Mouse (Mus musculus) kidney, postnatal 10 days (tissue): ENCODE results near the gene Skp2.

Source experiments
- DNase-seq: peaks from one replicate; pipeline ENCODE4 v3.0.0; 2021; ENCODE audit warnings: mixed read lengths

Skp2 gene

DNA sequence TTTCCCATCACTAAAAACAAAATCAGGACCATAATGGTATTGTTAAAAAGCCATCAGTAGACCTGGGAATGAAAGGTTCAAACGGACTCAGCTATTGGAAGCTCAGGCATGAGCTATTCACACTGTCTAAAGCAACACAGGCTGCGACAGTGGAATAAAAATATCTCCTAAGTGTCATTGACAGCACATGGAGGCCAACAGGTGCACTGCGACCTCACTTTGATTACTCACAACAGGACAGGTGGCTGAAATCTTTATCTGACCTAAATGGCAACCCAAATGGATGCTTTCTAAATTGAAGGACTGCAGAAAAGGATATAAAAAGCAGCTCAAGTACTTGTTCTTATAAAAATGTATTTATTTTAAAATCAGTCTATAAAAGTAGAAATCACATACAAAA lies 43.6 kb downstream of the Skp2 start:
- no peak for DNase-seq

DNA sequence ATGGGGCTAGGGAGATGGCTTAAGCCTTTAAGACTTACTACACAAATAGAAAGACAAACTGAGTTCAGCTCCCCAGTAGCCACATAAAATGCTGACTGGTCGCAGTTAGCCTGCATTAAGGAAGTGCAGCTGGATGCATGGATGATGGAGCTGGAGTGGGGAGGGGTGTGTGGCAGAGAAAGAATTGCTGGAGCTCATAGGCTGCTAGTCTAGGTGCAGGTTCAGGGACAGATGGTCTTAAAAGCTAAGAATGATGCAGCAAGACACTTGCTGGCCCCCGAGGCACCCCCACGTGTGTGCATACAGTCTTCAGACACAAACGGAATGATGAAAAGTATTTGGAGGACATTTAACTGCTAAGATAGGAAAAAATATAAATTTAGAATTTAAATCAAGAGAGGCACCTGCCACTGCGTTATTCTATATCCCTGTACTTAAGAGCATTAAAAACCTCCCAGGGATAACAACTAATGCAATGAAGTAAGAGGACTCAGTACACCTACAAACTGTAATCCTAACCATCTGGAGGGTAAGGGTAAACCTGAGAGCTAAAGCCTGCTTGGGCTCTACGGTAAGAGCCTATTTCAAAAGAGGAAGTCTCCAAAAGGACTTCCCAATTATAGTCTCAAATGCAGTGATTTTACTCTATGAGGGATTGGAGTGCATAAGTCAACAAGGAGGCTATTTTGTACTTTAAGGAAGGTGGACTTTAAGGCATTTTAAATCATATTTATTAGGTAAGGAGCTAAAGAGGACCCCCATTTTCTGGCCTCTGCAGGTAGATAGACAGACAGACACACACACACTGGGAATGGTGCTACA lies 44.5 kb downstream of the Skp2 start:
- no peak for DNase-seq

DNA sequence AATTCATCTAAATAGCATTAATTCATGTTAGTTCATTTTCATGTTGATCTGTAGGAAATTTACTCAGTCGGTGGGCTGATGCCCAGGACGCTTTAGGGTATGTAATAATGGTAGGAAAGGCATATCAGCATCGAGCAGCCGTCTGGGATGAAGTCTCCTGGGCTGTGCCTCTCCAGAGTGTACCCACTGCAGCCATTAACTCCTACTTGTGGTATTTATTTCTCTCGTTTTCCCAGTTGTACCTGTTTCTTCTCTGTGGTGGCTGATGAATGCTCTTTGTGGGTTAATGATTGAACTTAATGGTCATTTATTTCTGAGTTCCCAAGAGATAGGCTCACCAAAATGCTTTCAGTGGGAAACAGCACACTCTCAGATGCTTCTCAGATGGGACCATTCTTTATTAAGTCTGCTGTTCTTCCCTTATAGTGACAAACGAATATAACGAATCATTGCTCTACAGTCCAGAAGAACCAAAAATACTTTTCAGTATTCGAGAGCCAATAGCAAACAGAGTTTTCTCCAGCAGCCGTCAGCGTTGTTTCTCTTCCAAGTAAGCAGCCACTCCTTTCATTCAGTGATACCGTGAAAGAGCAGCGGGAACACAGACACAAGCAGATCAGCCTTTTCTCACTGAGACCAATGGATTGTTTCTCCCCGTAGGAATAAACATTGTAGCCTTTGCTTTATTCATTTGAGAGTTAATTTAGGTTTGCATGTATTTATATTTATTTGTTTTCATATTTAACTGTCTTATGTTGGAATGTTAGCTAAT lies 48.7 kb downstream of the Skp2 start:
- DNase-seq: no peak

DNA sequence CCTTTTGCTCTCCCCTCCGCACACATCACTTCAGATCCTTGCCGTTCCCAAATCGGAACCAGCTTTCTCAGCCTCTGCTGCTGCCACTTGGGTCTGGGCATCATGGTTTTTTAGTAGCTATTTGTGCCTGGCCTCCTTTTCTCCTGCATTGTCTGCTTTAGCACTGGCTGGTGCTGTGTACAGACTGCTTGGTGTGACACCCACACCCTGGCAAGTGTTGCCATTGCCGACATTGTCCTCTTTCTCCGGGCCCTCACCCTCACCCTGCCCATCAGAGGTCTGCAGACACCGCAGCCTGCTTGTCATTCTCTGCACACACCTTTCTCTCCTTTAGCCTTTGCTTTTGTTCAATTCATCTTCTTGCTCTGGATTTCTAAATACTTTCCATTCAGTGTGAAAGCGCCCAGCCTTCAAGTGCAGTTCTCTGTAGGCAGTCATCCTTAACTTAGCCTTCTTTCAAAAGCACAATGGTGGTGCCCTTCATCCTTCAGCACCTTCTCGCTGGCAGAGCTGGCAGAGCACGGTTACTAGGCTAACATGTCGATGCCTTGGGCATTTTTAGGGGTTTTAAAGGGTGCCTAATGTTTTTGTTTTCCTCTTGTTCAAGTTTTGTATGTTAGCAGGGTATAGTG lies 54.7 kb downstream of the Skp2 start:
- no peak for DNase-seq

DNA sequence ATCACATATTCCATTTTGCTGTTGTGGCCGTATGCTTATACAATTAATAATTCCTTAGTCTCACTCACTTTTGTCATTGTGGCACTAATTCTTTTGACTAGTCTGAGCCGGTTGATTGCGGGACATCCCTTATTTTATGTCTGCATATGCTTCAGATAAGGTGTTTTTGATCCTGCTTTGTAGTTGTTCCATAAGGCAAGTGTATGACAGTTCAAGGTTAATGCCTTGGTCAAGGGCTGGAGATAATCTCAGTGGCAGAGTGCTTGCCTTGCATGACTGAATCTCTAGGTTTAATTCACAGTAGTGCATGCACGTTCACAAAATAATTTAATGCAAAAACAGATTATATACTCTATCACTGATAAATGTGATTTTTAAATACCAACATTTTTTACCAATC lies 58.4 kb downstream of the Skp2 start:
- no peak for DNase-seq

DNA sequence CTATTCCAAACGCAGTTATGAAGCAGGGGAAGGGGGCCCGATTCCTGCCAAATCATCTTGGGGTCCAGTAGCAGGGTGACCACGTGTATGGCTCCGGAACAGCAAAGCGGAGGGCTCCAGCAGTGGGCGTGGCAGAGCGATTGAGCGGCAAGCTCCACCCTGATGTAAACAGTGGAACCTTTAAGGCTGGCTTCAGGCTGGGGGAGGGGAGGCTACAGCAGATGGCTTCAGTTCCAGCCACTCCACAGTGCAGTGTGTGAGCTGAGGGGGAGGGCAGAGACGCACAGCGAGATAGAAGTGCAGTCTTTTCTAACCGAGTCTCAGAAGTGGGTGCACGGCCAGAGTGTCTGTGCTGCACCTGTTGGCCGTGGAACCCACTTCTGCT lies 60.9 kb downstream of the Skp2 start:
- peak; percentile 34 for DNase-seq

DNA sequence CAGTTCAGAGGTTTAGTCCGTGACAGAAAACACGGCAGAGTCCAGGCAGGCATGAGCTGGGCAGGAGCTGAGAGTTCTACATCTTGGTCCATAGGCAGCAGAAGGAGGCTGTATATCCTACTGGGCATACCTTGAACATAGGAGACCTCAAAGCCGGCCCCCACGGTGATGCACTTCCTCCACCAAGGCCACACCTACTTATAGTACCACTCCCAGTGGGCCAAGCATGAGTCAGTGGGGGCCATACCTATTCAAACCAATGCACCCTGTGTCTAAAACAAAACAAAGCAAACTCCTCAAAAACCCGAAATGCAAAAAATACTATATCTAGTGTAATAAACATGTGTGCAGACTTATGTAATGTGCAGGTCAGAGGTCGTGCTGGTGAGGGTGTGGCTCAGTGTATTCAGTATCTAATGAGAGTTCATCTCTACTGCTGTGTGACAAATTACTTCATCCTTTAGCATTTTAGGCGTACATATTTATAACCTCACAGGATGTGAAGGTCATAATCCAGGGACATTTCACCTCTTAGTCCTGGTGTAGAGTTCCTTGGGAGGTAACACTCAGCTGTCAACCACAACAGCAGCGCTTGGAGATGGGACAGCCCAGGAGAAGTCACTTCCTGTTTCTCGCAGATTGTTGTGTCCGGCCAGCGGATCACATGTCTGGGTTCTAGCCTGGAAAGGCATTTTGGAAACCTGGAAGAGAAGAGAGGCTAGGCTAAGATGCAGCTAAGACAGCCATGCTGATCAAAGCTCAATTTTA lies 61.4 kb downstream of the Skp2 start:
- no peak for DNase-seq

DNA sequence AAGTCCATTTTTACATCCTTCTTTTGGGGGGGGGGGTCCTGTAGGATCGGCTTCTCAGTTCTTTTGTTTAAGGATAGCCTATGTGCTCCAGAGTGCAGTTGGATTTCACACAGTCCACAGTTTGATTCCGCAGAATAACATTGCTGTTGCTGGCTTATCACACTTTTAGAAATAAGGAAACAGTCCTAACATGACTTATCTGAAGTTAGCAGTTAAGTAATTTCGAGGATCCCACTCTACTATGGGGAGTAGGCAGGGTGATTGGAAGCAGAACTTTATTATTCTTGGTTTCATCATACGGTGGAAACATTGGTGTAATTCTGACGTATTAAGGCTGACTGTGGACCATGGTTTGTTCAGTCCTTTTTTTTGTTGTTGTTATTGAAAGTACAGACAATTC lies 64.6 kb downstream of the Skp2 start:
- DNase-seq: no peak

DNA sequence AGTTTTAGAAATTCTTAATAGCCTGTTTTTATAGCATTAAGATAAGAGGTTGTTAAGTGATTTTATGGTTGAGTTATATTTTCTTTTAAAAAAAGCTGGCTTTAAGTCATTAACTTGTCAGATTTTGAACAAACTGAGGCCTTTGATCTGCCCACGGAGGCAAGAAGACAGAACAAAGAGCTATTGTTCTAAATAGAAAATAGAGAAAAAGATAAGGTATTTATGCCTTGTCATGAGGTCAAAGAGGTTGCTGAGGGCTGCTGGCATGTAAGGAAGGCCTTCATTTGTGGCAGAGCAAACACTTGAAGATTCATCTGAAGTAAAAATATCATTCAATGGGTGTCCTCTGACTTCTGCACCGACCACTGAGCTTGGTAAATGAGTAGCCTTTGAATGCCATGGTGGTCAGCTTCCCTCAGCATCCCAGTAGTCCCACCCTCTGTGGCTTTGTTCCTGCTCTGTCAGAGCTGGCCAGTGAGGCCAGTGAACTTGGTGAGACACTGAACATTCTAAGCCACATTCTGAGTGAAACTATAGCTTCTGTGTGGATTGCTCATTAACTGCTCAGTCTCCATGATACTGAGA lies 66.0 kb downstream of the Skp2 start:
- no peak for DNase-seq

DNA sequence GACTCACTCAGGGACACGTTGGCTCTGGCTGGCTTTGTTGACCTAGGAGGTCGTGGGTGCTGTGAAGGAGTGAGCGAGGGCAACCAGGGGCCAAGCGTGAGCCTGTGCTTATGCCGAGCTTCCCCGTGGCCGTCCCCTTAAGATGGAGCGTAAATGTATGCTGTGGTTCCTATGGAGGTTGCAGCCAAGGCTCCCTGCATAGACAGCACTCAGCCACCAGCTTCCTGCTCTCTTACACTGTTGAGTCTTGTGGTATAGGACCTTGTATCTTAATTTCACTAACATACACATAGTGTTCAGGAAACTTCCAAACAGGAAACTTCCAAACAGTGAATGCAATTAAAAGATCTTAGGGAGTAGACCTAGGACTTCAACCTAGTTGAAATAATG lies 66.5 kb downstream of the Skp2 start:
- DNase-seq: no peak

DNA sequence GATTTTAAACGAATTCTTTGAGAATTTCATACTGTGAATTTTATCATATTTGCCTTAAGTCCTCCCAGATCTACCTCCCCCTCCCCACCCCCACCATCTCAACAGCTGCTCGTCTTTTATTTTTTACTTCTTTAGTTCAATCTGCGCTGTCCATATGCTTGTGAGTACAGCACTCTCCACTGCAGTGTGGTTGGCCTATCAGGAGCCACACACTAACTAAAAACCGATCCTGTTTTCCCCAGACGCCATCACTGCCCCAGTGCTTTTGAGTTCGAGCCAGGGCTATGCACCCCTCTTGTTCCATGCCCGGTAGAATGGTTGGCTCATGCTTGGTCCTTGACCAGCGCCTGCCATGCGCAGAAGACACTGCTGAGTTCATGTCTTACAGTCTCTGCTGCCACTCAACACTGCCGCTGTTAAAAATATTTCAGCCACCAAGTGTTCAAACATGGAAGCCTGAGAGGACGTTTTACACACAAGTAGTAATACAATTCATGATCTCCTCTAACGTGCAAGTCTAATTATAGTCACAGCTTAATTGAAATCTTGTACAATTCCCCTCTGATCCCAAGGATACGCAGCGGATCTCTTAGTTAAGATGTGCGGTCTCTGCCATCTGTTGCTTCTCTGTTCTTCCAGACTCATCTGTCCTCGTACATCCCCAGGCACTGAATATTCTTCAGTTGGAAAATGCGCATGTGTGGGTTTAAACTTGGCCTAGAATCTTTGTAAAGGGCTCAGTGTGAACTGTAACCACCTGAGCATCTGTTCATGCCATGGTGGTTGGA lies 67.1 kb downstream of the Skp2 start:
- DNase-seq: no peak

DNA sequence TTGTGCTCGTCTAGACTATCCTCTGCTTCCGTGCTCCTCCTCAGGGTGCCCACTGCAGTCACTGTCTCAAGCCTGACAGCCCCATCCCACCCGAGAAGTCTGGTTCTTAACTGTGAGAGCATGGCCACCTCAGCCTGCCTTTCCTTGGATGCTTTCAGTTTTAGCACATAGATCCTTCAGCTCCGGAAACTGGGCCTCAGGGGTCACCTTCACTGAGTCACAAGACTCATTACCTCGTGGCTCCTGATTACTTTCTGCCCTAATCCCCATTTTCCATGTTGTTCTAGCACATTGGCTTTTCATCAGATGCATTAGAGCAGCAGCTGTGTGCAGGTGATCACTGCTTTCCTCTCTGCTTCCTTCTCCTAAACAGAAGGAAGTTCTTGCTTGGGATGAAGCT lies 67.8 kb downstream of the Skp2 start:
- DNase-seq: no peak

DNA sequence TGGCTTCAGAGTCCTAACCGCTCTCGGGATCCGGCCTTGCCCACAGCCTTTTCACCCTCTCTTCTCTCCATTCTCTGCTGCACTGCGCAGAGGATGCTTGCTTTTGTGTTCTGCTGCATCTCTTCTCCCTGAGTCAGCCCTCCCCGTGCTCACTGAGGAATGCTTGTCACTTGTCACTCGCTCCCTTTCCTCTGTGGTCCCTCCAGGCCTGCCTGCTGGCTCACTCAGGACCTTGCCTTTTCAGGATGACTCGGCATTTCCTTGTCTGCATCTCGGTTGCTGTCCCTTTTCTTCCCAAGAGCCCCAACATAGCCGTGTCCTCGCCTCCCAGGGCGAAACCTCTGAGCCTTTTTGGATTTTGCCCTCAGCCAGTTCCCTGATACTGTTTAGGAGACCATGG lies 68.4 kb downstream of the Skp2 start:
- no peak for DNase-seq

DNA sequence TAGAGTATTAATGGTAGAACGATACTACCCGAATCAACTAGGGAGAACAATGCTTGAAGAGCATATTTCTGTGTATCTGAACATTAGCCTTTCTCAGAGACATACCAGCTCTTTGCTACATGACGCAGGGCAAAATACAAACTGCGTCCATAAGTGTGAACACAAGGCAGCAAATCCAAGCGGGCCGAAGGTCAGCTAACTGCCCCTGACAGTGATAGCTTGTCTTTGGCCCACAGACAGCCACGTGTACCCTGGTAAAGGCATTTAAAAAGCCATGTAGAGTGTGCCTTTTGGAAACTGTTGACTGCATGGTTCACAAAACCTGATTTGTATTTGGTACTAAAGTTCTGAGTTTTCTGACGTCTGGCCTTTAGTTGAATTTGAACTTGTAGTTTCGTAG lies 72.5 kb downstream of the Skp2 start:
- no peak for DNase-seq

DNA sequence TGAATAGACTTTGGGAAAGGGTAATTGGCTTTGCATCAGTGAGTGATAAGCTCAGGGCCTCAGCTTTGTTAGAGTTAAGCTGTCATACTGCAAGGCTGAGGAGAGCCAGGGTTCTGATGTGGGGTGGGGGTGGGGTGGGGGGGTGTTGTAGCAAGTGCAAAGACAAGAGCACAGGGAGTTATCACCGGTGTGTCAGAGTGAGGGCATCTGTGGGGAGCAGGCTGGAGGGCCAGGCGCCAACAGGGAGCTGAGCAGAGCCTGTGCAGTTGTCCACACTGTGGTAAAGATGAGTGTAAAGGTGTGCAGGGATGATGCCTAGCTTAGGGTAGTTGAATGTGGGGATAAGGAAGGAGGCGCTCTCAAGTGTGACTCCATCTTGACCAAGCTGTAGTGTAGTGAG lies 73.9 kb downstream of the Skp2 start:
- DNase-seq: no peak

DNA sequence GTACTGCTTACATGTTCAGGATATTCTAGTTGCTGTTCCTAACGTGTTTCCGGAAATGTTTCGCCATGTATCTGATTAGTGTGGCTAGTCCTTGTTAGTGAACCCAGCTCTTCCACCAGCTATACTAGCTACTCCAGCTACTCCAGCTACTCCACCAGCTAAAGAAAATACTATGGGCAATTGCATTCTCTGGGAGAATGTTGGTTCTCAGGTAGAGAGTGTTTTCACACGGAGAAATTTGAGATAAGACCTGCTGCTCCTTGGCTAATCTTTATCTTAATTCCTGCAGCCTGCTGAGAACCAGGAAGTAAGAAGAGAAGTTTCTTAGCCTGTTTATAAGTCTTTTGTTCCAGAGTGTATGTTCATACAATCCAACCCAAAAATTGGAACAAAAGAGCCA lies 75.0 kb downstream of the Skp2 start:
- no peak for DNase-seq

DNA sequence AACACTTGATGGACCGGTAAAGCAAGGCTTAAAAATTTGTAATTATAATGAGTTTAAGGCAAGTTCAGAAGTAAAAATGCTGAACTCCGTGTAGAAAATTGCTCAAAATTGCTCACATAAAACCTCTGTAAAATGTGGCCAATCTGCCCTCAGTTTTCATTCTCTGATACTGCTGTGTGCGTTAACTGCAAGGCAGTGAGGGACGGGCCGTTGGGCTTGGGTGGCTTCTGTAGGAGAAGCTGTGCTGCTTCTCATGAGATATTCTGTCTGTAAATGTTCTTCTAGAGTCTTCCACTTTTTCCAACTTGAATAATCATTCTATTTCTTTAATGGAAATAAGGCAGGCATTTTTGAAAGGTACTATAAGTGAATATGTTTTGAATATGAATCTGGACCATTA lies 75.6 kb downstream of the Skp2 start:
- no peak for DNase-seq

DNA sequence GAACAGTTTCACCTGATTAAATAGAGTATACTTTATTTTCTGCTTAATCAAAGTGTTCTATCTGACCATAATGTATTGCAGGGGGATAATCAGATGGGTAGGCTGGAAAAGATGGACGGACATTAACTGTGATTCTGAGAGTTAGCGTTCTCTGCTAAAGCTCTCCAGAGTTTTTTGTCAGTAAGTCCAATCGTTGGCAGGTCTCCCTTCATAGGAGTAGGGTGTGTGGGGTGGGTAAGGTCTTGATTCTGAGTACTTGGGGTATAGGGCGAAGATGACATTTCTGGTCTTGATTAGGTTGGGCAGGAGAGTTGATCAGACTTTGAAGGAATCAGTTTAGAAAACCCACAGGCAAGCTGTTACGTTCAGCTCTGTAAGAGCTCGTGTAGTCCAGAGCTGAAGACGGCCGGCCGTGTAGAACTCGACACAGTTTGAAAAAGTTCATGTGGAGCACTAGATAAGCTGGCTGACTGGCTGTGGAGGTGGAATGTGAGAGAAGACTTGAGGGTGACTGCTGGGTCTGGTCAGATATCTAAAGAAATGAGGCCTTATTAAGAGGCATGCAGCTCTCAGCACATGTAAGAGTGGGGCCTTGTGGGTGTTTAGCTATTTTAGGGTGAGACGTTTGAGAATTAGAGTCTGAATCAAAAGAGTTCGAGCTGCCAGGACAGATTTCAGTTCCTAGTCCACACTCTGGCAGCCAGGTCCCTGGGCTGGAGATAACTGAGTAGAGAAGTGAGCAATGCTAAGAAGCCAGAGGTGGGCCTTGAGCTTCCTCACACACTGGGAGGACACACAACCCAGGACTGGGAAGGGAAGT lies 76.5 kb downstream of the Skp2 start:
- DNase-seq: no peak

DNA sequence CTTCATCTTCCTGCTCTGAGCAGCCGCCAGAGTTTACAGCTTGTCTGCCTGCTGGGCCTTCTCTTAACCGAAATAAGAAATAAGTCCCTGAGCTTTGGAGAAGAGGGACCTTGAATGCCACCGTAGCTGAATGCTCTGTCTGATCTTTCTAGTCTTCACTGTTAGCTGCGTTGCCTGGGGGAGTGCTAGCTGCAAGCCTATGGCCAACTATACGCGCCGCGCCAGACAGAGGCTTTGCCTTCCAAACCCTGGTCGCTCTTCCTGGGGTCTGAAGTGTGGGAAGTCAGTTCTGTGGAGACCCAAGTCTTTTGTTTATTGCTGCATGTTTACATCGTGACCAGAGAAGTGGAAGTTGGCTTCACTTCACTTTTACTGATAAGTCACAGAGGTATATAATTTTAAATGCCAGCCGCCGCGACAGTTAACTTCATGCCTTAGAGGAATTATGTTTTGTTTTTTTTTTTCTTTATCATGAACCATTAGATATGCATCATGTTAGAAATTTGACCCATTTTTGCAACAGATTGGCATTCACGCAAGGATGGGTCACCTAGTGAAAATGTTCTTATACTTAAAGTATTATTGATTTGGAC lies 79.5 kb downstream of the Skp2 start:
- DNase-seq: no peak

DNA sequence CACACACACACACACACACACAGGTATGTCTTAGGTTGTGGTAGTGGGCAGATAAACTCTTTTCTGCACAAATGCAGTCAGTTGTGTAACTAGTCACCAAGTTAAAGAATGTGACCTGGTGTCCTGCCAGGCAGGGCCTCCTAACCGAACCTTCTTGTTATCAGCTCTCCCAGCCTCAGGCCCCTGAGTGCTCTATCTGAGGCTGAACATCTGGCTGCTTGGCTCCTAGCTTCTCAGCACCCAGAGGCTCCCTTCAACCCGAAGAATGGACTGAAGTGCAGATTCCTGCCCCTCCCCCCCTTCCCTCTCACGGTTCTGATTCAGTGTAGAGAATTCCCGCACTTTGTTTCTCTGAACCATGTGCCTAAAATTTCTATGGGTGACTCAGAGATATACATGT lies 80.6 kb downstream of the Skp2 start:
- peak; percentile 49 for DNase-seq

DNA sequence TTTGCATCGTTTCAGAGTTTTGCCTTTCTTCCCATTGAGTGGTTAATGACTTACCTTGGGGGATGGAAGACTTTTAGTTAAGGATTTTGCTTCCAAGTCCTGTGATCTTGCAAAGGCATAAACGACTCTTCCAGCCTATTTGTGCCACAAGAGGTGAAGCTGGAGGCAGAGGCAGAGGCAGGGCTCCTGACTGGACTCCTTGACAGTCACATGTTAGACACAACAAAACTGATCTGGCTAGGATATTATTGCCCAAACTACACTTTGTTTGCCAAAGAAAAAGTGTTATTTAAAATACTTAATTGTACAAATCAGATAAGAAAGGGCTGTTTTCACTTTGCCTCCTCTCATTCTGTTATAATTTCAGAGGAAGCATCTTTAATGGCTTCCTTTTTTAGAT lies 81.1 kb downstream of the Skp2 start:
- no peak for DNase-seq
